Mouse (Mus musculus) ES-Bruce4 (cell line): Measurements from ENCODE around the gene Bcr.

Source experiments
- CTCF ChIP-seq: IDR thresholded peaks from one replicate; pipeline ENCODE4 v1.8.1; 2011; ENCODE audit warnings: low read depth, low read length
- POLR2A ChIP-seq: IDR thresholded peaks from one replicate; pipeline ENCODE4 v1.8.1; 2011; ENCODE audit warnings: low read length; ENCODE audit not compliant: insufficient read depth

- no peak for TF ChIP-seq POLR2A
- no peak for TF ChIP-seq CTCF
Measured at GRCm38 (mm10) chr10:75104191-75105098, 44.1 kb downstream of the Bcr start.
